Mouse (Mus musculus) bone marrow, adult 2 months (tissue): ENCODE data around the gene Aph1a.

Source experiments
- CTCF ChIP-seq: fragments of 200-500 bp; IDR thresholded peaks from 2 replicates; pipeline ENCODE4 v1.5.1; 2011; ENCODE audit warnings: low read length, control low read depth; ENCODE audit not compliant: control insufficient read depth, insufficient read depth
- POLR2A ChIP-seq: fragments of 200-500 bp; IDR thresholded peaks from 2 replicates; pipeline ENCODE4 v1.6.1; 2011; ENCODE audit warnings: low read depth, mild to moderate bottlenecking, control low read depth, low read length, borderline replicate concordance; ENCODE audit not compliant: control insufficient read depth

DNA sequence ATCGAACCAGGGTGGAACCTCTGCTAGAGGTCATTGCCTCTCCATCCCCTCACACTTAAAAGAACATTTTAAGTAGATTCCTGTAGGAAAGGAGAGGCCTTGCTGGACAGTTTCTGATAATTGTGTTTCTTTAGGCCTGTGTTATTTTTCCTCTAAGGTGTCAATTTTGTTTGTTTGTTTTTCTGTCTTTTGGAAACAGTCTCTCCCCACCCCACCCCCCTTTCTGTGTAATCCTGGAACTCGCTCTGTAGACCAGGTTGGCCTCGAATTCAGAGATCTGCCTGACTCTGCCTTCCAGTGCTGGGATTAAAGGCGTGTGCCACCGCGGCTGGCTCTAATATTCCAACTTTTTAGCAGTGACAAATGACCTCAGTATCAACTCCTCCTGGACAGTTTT, 34.5 kb downstream of the Aph1a start:
- TF ChIP-seq CTCF (no peak), POLR2A (no peak)
